Mouse (Mus musculus): Measurements from ENCODE around the gene Srgn. TPM values are rescaled to one million over a fixed set of nuclear protein-coding genes. Genes with fewer than 3 reads are reported as not detected.

Srgn gene
- polyA plus RNA-seq, 1 experiment from 2014 or later = 2.5 TPM

DNA sequence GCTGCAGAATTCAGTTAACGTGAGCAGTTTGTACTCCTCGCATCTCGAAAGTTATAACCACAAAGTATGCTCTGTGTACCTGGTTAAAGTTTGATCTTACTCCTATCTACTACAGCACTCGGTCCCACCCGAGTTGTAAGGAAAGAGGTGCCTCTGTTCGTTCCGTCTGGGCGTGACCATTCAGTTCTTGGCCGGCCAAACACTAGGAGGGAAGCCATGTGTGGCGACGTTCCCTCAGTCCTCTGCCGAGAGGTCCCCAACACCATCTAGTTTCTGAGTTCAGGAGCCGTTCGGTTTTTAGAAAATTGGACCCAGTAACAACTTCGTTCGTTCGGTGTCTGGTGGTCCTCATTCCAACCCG lies 77.0 kb downstream of the Srgn start:
- peak overlapping the region; percentile 100 for H3K4me3 ChIP-seq
- DNase-seq (ENCODE audit: low spot score) = no peak
- peaks cover 14% of the 10 kb centered on the region for H3K4me1 ChIP-seq
- peaks cover 31% of the 10 kb centered on the region for H3K36me3 ChIP-seq
- peak overlapping the region; percentile 99 for H3K27ac ChIP-seq
- no peaks in the 10 kb centered on the region for H3K27me3 ChIP-seq (ENCODE audit: low read depth, poor library complexity, severe bottlenecking)
- H3K9me3 ChIP-seq (replicated peaks) = no peaks in the 10 kb centered on the region
- WGBS = 36% methylated on average over 18 of the region's 18 CpGs

DNA sequence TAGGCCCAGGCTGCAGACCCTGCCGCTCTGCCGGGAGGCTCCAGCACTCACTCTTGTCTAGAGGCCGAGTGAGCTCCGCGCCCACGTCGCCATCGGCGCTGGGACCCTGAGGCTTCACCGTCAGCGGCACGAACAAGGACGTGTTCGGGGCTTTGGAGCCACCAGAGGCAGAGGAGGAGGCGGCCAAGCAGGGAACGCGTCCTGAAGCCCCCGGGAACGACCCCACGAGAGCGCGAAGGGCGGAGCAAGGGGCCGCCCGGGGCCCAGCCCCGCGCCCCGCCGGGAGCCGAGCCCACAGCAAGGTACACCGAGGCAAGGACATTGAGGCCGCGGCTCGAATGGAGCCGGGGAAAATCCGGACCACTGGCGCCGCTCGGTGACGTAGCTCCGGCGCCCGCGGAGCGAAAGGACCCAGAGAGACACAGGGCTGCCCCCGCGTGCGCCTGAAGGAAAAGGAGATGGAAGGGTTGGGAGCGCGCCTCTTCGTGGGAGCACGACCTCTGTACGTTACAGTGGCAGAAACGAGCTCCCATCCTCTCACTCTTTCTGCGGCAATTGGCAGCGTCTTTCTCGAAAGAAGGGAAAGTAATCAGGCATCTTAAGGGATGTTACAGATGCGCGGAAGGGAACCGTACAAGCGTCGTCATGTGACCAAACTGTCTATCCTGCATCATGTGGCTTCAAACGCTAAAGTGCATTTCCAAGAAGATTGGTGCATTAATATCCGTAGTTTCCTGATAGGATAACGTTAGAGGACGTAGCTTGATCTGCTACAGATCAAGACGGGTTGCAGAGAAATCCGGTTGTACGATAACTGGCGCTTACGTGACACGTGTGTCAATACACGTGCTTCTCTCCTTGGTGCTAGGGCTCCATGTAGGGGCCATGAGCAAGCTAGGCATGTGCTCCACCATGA lies 77.6 kb downstream of the Srgn start, which contains the start of the genes 4930507D05Rik and Supv3l1:
TSS of gene 4930507D05Rik (plus strand) at position 126 of the 916 bp plus-strand sequence.
TSS of gene Supv3l1 (minus strand) at position 375 of the 916 bp plus-strand sequence.
- peak within 1 kb of the TSS; percentile 99 for H3K27ac ChIP-seq
- no peaks in the 10 kb centered on the region for H3K9me3 ChIP-seq (replicated peaks)
- peak within 1 kb of the TSS; percentile 100 for H3K4me3 ChIP-seq
- WGBS = under 1% methylated on average over 73 of the region's 73 CpGs
- DNase-seq (ENCODE audit: low spot score) = peak; percentile 92
- H3K27me3 ChIP-seq (ENCODE audit: low read depth, poor library complexity, severe bottlenecking) = no peaks in the 10 kb centered on the region
- H3K4me1 ChIP-seq = peaks cover 14% of the 10 kb centered on the region
- H3K36me3 ChIP-seq = peaks cover 32% of the 10 kb centered on the region

Other genes starting within 250 kb of the Srgn start
- 25.4 and 33.7 TPM in 2 replicates for gene Hk1, start 147.5 kb downstream of the Srgn start, polyA plus RNA-seq (2016; fragmentation: Nextera tagmentation; extraction: Ambion mirVana)
- gene Hkdc1, start 105.0 kb downstream of the Srgn start, polyA plus RNA-seq (2016; fragmentation: Nextera tagmentation; extraction: Ambion mirVana) = 0.20 and 1.1 TPM in 2 replicates
- 0.89 and 1.1 TPM in 2 replicates for gene 4930507D05Rik, start 78.0 kb downstream of the Srgn start, polyA plus RNA-seq (2016; fragmentation: Nextera tagmentation; extraction: Ambion mirVana)
- 30.9 and 31.6 TPM in 2 replicates for gene Supv3l1, start 77.7 kb downstream of the Srgn start, polyA plus RNA-seq (2016; fragmentation: Nextera tagmentation; extraction: Ambion mirVana)
- 71.8 and 78.0 TPM in 2 replicates for gene Vps26a, start 40.6 kb downstream of the Srgn start, polyA plus RNA-seq (2016; fragmentation: Nextera tagmentation; extraction: Ambion mirVana)
- gene Kif1bp, start 51.0 kb upstream of the Srgn start, polyA plus RNA-seq (2016; fragmentation: Nextera tagmentation; extraction: Ambion mirVana) = 31.3 and 40.2 TPM in 2 replicates
- 33.3 and 42.1 TPM in 2 replicates for gene Ddx21, start 74.8 kb upstream of the Srgn start, polyA plus RNA-seq (2016; fragmentation: Nextera tagmentation; extraction: Ambion mirVana)
- gene Ddx50, start 123.8 kb upstream of the Srgn start, polyA plus RNA-seq (2016; fragmentation: Nextera tagmentation; extraction: Ambion mirVana) = 113 and 130 TPM in 2 replicates
- 1.2 and 1.3 TPM in 2 replicates for gene Stox1, start 198.7 kb upstream of the Srgn start, polyA plus RNA-seq (2016; fragmentation: Nextera tagmentation; extraction: Ambion mirVana)